Mouse (Mus musculus): ENCODE measurements around the gene Tex19.2. TPM values are rescaled to one million over a fixed set of nuclear protein-coding genes. Genes with fewer than 3 reads are reported as not detected.
"Not testable (repeated sequence)": the region's sequence is repeated elsewhere in the genome, so short reads cannot be mapped to it uniquely, and the experiment has no call there.

The Tex19.2 gene
- polyA plus RNA-seq, 1 experiment: not detected

- Histone ChIP-seq H3K4me1 (ENCODE audit: control insufficient read depth, insufficient read depth, low read length) (peaks cover 14% of the 10 kb centered on the region), H3K27me3 (ENCODE audit: control insufficient read depth, insufficient read depth, low read length) (no peaks in the 10 kb centered on the region), H3K27ac (ENCODE audit: insufficient read depth, low read length) (no peak overlapping the region), H3K4me3 (replicated peaks; ENCODE audit: insufficient read depth, low read depth, low read length) (no peak overlapping the region)
- 60% methylated on average over 9 of the region's 9 CpGs for WGBS
- TF ChIP-seq POLR2A (IDR thresholded peaks at IDR 0.05; ENCODE audit: borderline replicate concordance, insufficient read depth, low read length) (no peak), CTCF (IDR thresholded peaks at IDR 0.05; ENCODE audit: borderline replicate concordance, insufficient read depth, low read depth, low read length) (no peak)
- DNase-seq: no peak
Measured at GRCm38 (mm10) chr11:121108061-121108460, 10.4 kb downstream of the Tex19.2 start.

- 45% methylated on average over 1 of the region's 1 CpGs for WGBS
- DNase-seq; H3K27ac ChIP-seq (ENCODE audit: insufficient read depth, low read length); H3K27me3 ChIP-seq (ENCODE audit: control insufficient read depth, insufficient read depth, low read length); H3K4me1 ChIP-seq (ENCODE audit: control insufficient read depth, insufficient read depth, low read length); H3K4me3 ChIP-seq (replicated peaks; ENCODE audit: insufficient read depth, low read depth, low read length): not testable (repeated sequence)
Measured at GRCm38 (mm10) chr11:121107242-121107641, 11.2 kb downstream of the Tex19.2 start.

- Histone ChIP-seq H3K4me3 (replicated peaks; ENCODE audit: insufficient read depth, low read depth, low read length) (no peak overlapping the region), H3K27ac (ENCODE audit: insufficient read depth, low read length) (no peak overlapping the region), H3K4me1 (ENCODE audit: control insufficient read depth, insufficient read depth, low read length) (no peaks in the 10 kb centered on the region), H3K27me3 (ENCODE audit: control insufficient read depth, insufficient read depth, low read length) (no peaks in the 10 kb centered on the region)
- DNase-seq: no peak
- TF ChIP-seq POLR2A (IDR thresholded peaks at IDR 0.05; ENCODE audit: borderline replicate concordance, insufficient read depth, low read length): no peak
- no peak for TF ChIP-seq CTCF (IDR thresholded peaks at IDR 0.05; ENCODE audit: borderline replicate concordance, insufficient read depth, low read depth, low read length)
- 91% methylated on average over 4 of the region's 4 CpGs for WGBS
Measured at GRCm38 (mm10) chr11:121101124-121101805, 17.2 kb downstream of the Tex19.2 start.

GRCm38 (mm10) chr11:121100692-121101091, 17.8 kb downstream of the Tex19.2 start:
- no peaks in the 10 kb centered on the region for H3K4me1 ChIP-seq (ENCODE audit: control insufficient read depth, insufficient read depth, low read length)
- DNase-seq: no peak
- TF ChIP-seq POLR2A (IDR thresholded peaks at IDR 0.05; ENCODE audit: borderline replicate concordance, insufficient read depth, low read length) (no peak), CTCF (IDR thresholded peaks at IDR 0.05; ENCODE audit: borderline replicate concordance, insufficient read depth, low read depth, low read length) (no peak)
- H3K27ac ChIP-seq (ENCODE audit: insufficient read depth, low read length): no peak overlapping the region
- H3K27me3 ChIP-seq (ENCODE audit: control insufficient read depth, insufficient read depth, low read length): no peaks in the 10 kb centered on the region
- WGBS: 75% methylated on average over 7 of the region's 7 CpGs
- H3K4me3 ChIP-seq (replicated peaks; ENCODE audit: insufficient read depth, low read depth, low read length): no peak overlapping the region

GRCm38 (mm10) chr11:121099762-121100161, 18.7 kb downstream of the Tex19.2 start:
- Histone ChIP-seq H3K27ac (ENCODE audit: insufficient read depth, low read length) (no peak overlapping the region), H3K4me1 (ENCODE audit: control insufficient read depth, insufficient read depth, low read length) (no peaks in the 10 kb centered on the region), H3K27me3 (ENCODE audit: control insufficient read depth, insufficient read depth, low read length) (no peaks in the 10 kb centered on the region), H3K4me3 (replicated peaks; ENCODE audit: insufficient read depth, low read depth, low read length) (no peak overlapping the region)
- WGBS: 30% methylated on average over 7 of the region's 7 CpGs
- TF ChIP-seq CTCF (IDR thresholded peaks at IDR 0.05; ENCODE audit: borderline replicate concordance, insufficient read depth, low read depth, low read length) (no peak), POLR2A (IDR thresholded peaks at IDR 0.05; ENCODE audit: borderline replicate concordance, insufficient read depth, low read length) (no peak)
- no peak for DNase-seq

GRCm38 (mm10) chr11:121092606-121093585, 25.6 kb downstream of the Tex19.2 start:
- no peaks in the 10 kb centered on the region for H3K4me1 ChIP-seq (ENCODE audit: control insufficient read depth, insufficient read depth, low read length)
- TF ChIP-seq POLR2A (IDR thresholded peaks at IDR 0.05; ENCODE audit: borderline replicate concordance, insufficient read depth, low read length): no peak
- TF ChIP-seq CTCF (IDR thresholded peaks at IDR 0.05; ENCODE audit: borderline replicate concordance, insufficient read depth, low read depth, low read length): no peak
- 93% methylated on average over 14 of the region's 14 CpGs for WGBS
- no peaks in the 10 kb centered on the region for H3K27me3 ChIP-seq (ENCODE audit: control insufficient read depth, insufficient read depth, low read length)
- H3K4me3 ChIP-seq (replicated peaks; ENCODE audit: insufficient read depth, low read depth, low read length): no peak overlapping the region
- no peak overlapping the region for H3K27ac ChIP-seq (ENCODE audit: insufficient read depth, low read length)
- DNase-seq: no peak

- Histone ChIP-seq H3K4me1 (ENCODE audit: control insufficient read depth, insufficient read depth, low read length) (no peaks in the 10 kb centered on the region), H3K27ac (ENCODE audit: insufficient read depth, low read length) (no peak overlapping the region), H3K4me3 (replicated peaks; ENCODE audit: insufficient read depth, low read depth, low read length) (no peak overlapping the region), H3K27me3 (ENCODE audit: control insufficient read depth, insufficient read depth, low read length) (no peaks in the 10 kb centered on the region)
- 73% methylated on average over 4 of the region's 4 CpGs for WGBS
- TF ChIP-seq CTCF (IDR thresholded peaks at IDR 0.05; ENCODE audit: borderline replicate concordance, insufficient read depth, low read depth, low read length): no peak
- TF ChIP-seq POLR2A (IDR thresholded peaks at IDR 0.05; ENCODE audit: borderline replicate concordance, insufficient read depth, low read length): no peak
- no peak for DNase-seq
Measured at GRCm38 (mm10) chr11:121090943-121091342, 27.5 kb downstream of the Tex19.2 start.
